Mouse (Mus musculus) forebrain, embryonic 11.5 days (tissue): ENCODE measurements around the gene Tspan13. TPM values are rescaled to one million over a fixed set of nuclear protein-coding genes. Genes with fewer than 3 reads are reported as not detected.

ENCODE experiments used
- ATAC-seq: fragments of 200-750 bp; cut with Nextera tagmentation; replicated peaks from 2 replicates; pipeline ENCODE4 v1.8.0; 2017; ENCODE audit warnings: moderate TSS enrichment; ENCODE audit not compliant: low FRiP score
- DNase-seq: peaks from one replicate; pipeline ENCODE4 v3.0.0-alpha.2; 2017; ENCODE audit warnings: low spot score
- H3K27ac ChIP-seq: fragments of 300-500 bp; sonication (generic); 2 replicates; pipeline ENCODE4 v1.5.1; 2014; ENCODE audit warnings: low read depth, low read length
- H3K27me3 ChIP-seq: fragments of 300-500 bp; sonication (generic); 2 replicates; pipeline ENCODE4 v1.6.1; 2014; ENCODE audit warnings: mild to moderate bottlenecking, low read length, mixed read lengths; ENCODE audit not compliant: control insufficient read depth, insufficient read depth
- H3K36me3 ChIP-seq: fragments of 300-500 bp; sonication (generic); 2 replicates; pipeline ENCODE4 v1.6.1; 2014; ENCODE audit warnings: mild to moderate bottlenecking, low read length, moderate library complexity, mixed read lengths; ENCODE audit not compliant: control insufficient read depth, insufficient read depth
- H3K4me1 ChIP-seq: fragments of 300-500 bp; sonication (generic); replicated peaks from 2 replicates; pipeline ENCODE4 v1.6.1; 2014; ENCODE audit warnings: low read length, mixed read lengths; ENCODE audit not compliant: control insufficient read depth, insufficient read depth
- H3K4me2 ChIP-seq: fragments of 300-500 bp; sonication (generic); 2 replicates; pipeline ENCODE4 v1.6.1; 2014; ENCODE audit warnings: low read depth, mild to moderate bottlenecking, low read length, moderate library complexity, mixed read lengths; ENCODE audit not compliant: severe bottlenecking
- H3K4me3 ChIP-seq: fragments of 300-500 bp; sonication (generic); 2 replicates; pipeline ENCODE4 v1.5.1; 2014; ENCODE audit warnings: low read depth, low read length
- H3K9ac ChIP-seq: fragments of 300-500 bp; sonication (generic); 2 replicates; pipeline ENCODE4 v1.6.1; 2014; ENCODE audit warnings: low read length
- H3K9me3 ChIP-seq: fragments of 300-500 bp; sonication (generic); 2 replicates; pipeline ENCODE4 v1.6.1; 2016; ENCODE audit warnings: low read length, mixed read lengths; ENCODE audit not compliant: control insufficient read depth
- WGBS: fragments of 180-500 bp; shearing (Covaris S2); extraction: QIAGEN DNeasy Blood & Tissue Kit; methylation state at CpG from one replicate; pipeline ENCODE4 v1.1.7; 2014; 5-methylcytosine and 5-hydroxymethylcytosine counted together
- polyA plus RNA-seq: library from polyadenylated mRNA; unstranded; fragments of >200 nt; fragmentation: Nextera tagmentation; extraction: Ambion mirVana; gene quantifications from 2 replicates; pipeline ENCODE4 v1.2.1, GENCODE M21; 2014

The Tspan13 gene
- polyA plus RNA-seq, 1 experiment from 2014 or later: 199 TPM

DNA sequence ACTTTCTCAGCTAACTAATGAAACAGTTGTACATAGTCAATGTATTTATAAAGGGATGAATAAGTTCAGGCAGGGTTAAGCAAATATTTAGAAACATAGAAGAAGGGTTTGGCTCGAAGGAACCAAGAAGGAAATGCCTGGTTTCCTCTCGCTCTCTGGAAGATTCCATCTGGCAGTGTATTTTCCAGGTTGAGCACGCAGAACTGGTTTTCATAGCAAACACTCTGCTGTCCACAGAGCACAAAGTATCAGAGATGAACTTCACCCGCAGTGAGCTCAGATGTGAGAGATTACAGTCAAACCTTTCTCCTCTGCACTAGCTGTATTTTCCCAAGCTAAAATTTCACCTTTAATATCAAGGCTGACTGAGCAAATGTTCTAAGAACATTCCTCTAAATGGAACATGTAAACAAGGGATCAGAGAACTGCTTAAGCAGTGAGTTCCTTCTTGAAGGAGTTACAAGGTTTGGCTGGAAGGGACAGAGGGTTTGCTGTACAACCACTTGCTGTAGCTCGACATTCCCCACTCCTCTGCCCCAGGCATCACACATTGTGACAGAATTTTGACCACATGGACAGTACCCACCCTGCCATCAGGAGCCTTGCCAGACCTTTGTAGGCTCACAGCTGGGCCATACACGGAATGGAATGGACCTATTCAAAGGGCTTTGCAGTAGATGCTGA, 33.8 kb downstream of the Tspan13 start:
- Histone ChIP-seq H3K36me3 (no peaks in the 10 kb centered on the region; the same call in 1 of the 2 replicates), H3K4me3 (no peak overlapping the region), H3K9me3 (no peaks in the 10 kb centered on the region), H3K4me1 (no peaks in the 10 kb centered on the region), H3K4me2 (no peak overlapping the region), H3K27me3 (no peaks in the 10 kb centered on the region), H3K9ac (no peak overlapping the region), H3K27ac (no peak overlapping the region)
- ATAC-seq (no peak), DNase-seq (no peak)
- 83% methylated on average over 6 of the region's 6 CpGs for WGBS

DNA sequence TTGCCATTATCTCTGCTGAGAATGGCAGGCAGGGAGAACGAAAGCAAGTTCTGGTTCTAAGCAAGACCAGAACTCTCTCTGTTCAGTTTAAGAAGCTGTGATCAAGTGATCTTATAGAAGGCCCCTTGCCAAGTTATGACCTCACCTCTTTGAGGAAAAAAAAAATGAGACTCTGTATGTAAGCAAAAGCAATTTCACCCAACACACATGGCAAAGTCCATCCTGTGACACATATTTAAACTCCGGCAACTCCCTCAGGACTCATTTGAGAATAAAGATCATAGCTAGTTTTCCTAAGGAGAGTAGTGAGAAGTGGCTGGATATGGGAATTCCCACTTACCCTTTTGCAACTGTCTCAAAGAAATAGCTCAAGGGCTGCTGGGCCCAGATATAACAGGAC, 34.7 kb downstream of the Tspan13 start:
- Histone ChIP-seq H3K9ac (no peak overlapping the region), H3K4me1 (no peaks in the 10 kb centered on the region), H3K27ac (no peak overlapping the region), H3K4me3 (no peak overlapping the region), H3K4me2 (no peak overlapping the region), H3K27me3 (no peaks in the 10 kb centered on the region), H3K9me3 (no peaks in the 10 kb centered on the region), H3K36me3 (no peaks in the 10 kb centered on the region)
- no peak for ATAC-seq
- no peak for DNase-seq
- 84% methylated on average over 2 of the region's 2 CpGs for WGBS

- Histone ChIP-seq H3K36me3 (no peaks in the 10 kb centered on the region), H3K4me2 (no peak overlapping the region), H3K9ac (no peak overlapping the region), H3K4me1 (no peaks in the 10 kb centered on the region; the same call in 1 of the 2 replicates), H3K27ac (no peak overlapping the region), H3K27me3 (no peaks in the 10 kb centered on the region), H3K4me3 (no peak overlapping the region), H3K9me3 (no peaks in the 10 kb centered on the region)
- DNase-seq (no peak), ATAC-seq (no peak)
- 73% methylated on average over 4 of the region's 4 CpGs for WGBS
Observed at GRCm38 (mm10) chr12:36004714-36005113, 37.6 kb downstream of the Tspan13 start.

DNA sequence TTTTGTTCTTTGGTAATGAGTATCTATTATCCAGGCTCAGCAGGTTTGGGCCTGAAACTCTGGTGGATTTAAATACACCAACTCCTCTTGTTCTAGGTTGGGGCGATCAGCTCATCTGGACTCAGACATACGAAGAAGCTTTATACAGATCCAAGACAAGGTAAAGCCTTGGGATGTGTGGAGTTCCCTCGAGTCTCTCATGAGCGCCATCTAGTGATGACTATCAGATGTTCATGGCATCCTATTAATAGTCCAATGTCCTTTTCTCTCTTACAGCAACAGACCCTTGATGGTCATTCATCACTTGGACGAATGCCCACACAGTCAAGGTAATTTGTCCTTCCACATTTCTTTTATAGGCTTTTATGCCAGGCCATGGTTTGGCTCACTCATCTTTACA, 46.5 kb downstream of the Tspan13 start:
- ATAC-seq (peak; percentile 72), DNase-seq (no peak)
- H3K4me3 ChIP-seq: no peak overlapping the region
- no peak overlapping the region for H3K4me2 ChIP-seq
- no peaks in the 10 kb centered on the region for H3K9me3 ChIP-seq
- 31% methylated on average over 5 of the region's 5 CpGs for WGBS
- no peaks in the 10 kb centered on the region for H3K27me3 ChIP-seq
- H3K36me3 ChIP-seq: no peaks in the 10 kb centered on the region
- H3K9ac ChIP-seq: no peak overlapping the region
- no peaks in the 10 kb centered on the region for H3K4me1 ChIP-seq
- H3K27ac ChIP-seq: no peak overlapping the region

- no peaks in the 10 kb centered on the region for H3K9me3 ChIP-seq
- no peak overlapping the region for H3K4me3 ChIP-seq
- DNase-seq (no peak), ATAC-seq (no peak)
- H3K9ac ChIP-seq: no peak overlapping the region
- H3K4me1 ChIP-seq: no peaks in the 10 kb centered on the region
- H3K4me2 ChIP-seq: no peak overlapping the region
- no peak overlapping the region for H3K27ac ChIP-seq
- H3K27me3 ChIP-seq: no peaks in the 10 kb centered on the region
- no peaks in the 10 kb centered on the region for H3K36me3 ChIP-seq
Observed at GRCm38 (mm10) chr12:35994098-35994497, 48.2 kb downstream of the Tspan13 start.

- H3K4me3 ChIP-seq: no peak overlapping the region
- no peak overlapping the region for H3K9ac ChIP-seq
- no peak overlapping the region for H3K27ac ChIP-seq
- no peaks in the 10 kb centered on the region for H3K36me3 ChIP-seq
- no peaks in the 10 kb centered on the region for H3K4me1 ChIP-seq
- ATAC-seq (no peak), DNase-seq (no peak)
- H3K27me3 ChIP-seq: no peaks in the 10 kb centered on the region
- H3K9me3 ChIP-seq: no peaks in the 10 kb centered on the region
- 83% methylated on average over 3 of the region's 3 CpGs for WGBS
- H3K4me2 ChIP-seq: no peak overlapping the region
Observed at GRCm38 (mm10) chr12:35993583-35993982, 48.7 kb downstream of the Tspan13 start.

DNA sequence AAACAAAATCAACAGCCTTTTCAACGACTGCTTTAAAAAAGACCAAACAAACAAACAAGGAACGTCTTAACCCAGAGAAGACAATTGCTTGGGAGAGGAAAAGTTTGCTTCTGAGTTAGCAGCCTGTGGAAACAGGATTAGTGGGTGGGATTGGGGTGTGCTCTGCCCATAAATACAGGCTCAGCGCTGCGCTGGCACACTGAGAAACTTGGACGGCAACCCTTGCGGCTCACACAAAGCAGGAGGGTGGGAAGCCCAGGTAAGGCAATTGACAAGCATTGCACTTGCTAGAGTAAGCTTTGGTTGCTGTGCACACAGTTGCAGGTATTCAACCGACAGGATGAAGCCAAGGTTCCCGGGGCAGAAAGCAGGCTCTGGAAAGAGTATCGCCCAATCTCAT, 49.6 kb downstream of the Tspan13 start, which contains the start of gene Agr2:
TSS of gene Agr2 (plus strand) at position 197 of the 400 bp plus-strand sequence.
- ATAC-seq: no peak
- DNase-seq: no peak
- H3K36me3 ChIP-seq: no peaks in the 10 kb centered on the region
- no peak within 1 kb of the TSS for H3K4me3 ChIP-seq
- WGBS: 62% methylated on average over 9 of the region's 9 CpGs
- no peak within 1 kb of the TSS for H3K27ac ChIP-seq
- no peak within 1 kb of the TSS for H3K4me2 ChIP-seq
- no peaks in the 10 kb centered on the region for H3K27me3 ChIP-seq
- no peaks in the 10 kb centered on the region for H3K4me1 ChIP-seq
- no peak within 1 kb of the TSS for H3K9ac ChIP-seq
- no peaks in the 10 kb centered on the region for H3K9me3 ChIP-seq

DNA sequence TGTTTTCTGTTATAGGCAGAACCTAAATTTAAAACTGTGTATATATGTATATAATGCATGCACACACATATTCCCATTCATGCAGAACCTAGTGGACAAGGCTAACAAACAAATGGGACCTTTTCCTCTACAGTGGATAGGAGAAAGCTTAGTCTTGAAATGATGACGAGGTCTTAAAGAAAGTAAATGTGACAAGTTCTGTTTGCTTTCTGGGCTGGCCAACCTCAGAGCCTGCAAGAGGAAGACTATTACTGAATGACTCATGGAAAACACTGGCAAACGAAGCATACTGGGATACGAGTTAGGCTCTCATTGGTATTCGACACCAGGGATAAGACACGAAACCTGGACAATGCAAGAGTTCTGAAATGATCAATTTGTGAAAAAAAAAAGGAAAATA, 57.6 kb downstream of the Tspan13 start:
- no peak for ATAC-seq

GRCm38 (mm10) chr12:35983472-35983871, 58.8 kb downstream of the Tspan13 start:
- WGBS: 94% methylated on average over 9 of the region's 9 CpGs
- Histone ChIP-seq H3K4me2 (no peak overlapping the region), H3K27ac (no peak overlapping the region), H3K9ac (no peak overlapping the region), H3K27me3 (no peaks in the 10 kb centered on the region), H3K4me1 (peaks cover 2% of the 10 kb centered on the region; the same call in 1 of the 2 replicates), H3K9me3 (no peaks in the 10 kb centered on the region), H3K4me3 (no peak overlapping the region), H3K36me3 (no peaks in the 10 kb centered on the region)
- ATAC-seq (no peak), DNase-seq (no peak)

More for the DNA sequence above, 57.6 kb downstream of the Tspan13 start:
- no peak overlapping the region for H3K4me2 ChIP-seq
- WGBS: 85% methylated on average over 5 of the region's 5 CpGs
- H3K4me1 ChIP-seq: peaks cover 2% of the 10 kb centered on the region; the same call in 1 of the 2 replicates
- no peak for DNase-seq
- H3K9ac ChIP-seq: no peak overlapping the region
- H3K4me3 ChIP-seq: no peak overlapping the region
- H3K27ac ChIP-seq: no peak overlapping the region
- no peaks in the 10 kb centered on the region for H3K27me3 ChIP-seq
- H3K36me3 ChIP-seq: no peaks in the 10 kb centered on the region
- H3K9me3 ChIP-seq: no peaks in the 10 kb centered on the region
